Mouse (Mus musculus): ENCODE results near the gene Actrt2. TPM values are rescaled to one million over a fixed set of nuclear protein-coding genes. Genes with fewer than 3 reads are reported as not detected.

Actrt2 gene
- polyA plus RNA-seq, 1 experiment from 2014 or later = not detected

DNA sequence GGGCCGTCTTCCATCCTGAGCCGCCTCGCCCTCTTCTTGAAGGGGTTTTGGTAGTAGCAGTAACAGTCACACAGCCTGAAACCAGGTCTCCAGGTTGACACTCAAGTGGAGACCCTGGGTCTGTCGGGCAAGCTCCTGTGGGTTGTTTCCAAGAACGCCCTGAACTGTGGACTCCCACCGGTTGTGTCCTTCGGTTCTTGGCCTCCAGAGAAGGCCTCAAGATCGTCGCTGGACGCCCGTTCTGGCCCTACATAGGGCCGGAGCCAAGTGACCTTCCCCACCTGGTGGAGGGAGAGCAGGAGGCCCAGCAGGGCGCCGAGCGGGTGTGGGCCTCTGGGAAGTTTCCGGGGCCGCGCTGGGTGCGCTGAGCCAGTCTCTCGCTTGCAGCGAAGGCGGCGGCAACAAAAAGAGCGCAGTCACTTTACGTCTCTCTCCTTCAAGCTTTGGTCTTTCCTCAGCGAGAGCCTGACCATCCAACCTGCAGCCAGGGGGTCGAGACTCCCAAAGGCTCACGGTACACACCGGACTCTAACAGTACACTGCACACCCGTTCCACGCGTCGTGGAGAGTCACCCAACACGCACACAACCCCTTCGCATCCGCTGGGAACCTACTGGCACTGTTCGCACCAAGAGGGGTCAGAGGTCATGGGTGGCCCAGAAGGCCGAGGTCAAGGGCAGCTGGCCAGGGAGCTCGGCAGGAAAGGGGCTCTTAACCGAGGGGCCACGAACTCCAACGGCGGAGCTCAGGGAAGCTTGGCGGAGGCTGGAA lies 33.0 kb downstream of the Actrt2 start:
- Histone ChIP-seq H3K9ac (replicated peaks; ENCODE audit: low read length) (peak overlapping the region; percentile 94), H3K27me3 (ENCODE audit: control insufficient read depth, insufficient read depth, low read length) (peaks cover 27% of the 10 kb centered on the region), H3K27ac (replicated peaks; ENCODE audit: low read depth, low read length) (peak overlapping the region; percentile 97), H3K4me1 (ENCODE audit: control insufficient read depth, insufficient read depth, low read length) (peaks cover 8% of the 10 kb centered on the region), H3K4me3 (ENCODE audit: low read depth, low read length) (peak overlapping the region; percentile 79), H3K36me3 (replicated peaks; ENCODE audit: control insufficient read depth, insufficient read depth, low read depth, low read length) (no peaks in the 10 kb centered on the region), H3K9me3 (replicated peaks; ENCODE audit: control insufficient read depth, low read length) (no peaks in the 10 kb centered on the region), H3K4me2 (ENCODE audit: low read depth, low read length) (peak overlapping the region; percentile 96)
- DNase-seq (ENCODE audit: low spot score) (no peak), ATAC-seq (replicated peaks; ENCODE audit: insufficient number of reproducible peaks, low FRiP score, low TSS enrichment, low read depth) (no peak)
- WGBS = 6% methylated on average over 44 of the region's 44 CpGs

DNA sequence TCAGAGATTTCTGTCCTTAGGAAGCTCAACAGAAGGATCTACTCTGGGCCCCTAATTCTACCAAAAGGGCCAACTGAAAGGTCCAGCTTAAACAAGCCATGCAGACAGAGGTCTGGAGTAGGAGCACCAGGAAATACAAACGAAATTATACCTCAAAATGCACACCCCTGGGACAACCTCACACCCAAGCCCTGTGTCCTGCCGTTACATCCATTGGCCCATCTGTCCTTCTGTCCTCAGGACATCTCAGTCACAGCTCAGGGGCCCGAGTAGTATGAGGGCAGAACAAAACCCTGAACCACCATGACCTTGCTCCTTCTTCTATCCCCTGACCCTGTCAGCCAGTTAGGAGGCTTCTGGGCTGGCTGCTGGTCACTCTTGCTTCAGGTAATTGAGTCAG lies 33.7 kb downstream of the Actrt2 start:
- no peak for DNase-seq (ENCODE audit: low spot score)
- Histone ChIP-seq H3K4me1 (ENCODE audit: control insufficient read depth, insufficient read depth, low read length) (peaks cover 8% of the 10 kb centered on the region), H3K36me3 (replicated peaks; ENCODE audit: control insufficient read depth, insufficient read depth, low read depth, low read length) (no peaks in the 10 kb centered on the region), H3K9me3 (replicated peaks; ENCODE audit: control insufficient read depth, low read length) (no peaks in the 10 kb centered on the region), H3K9ac (replicated peaks; ENCODE audit: low read length) (peak overlapping the region; percentile 94), H3K4me2 (ENCODE audit: low read depth, low read length) (peak overlapping the region; percentile 96), H3K27me3 (ENCODE audit: control insufficient read depth, insufficient read depth, low read length) (peaks cover 21% of the 10 kb centered on the region), H3K27ac (replicated peaks; ENCODE audit: low read depth, low read length) (no peak overlapping the region), H3K4me3 (ENCODE audit: low read depth, low read length) (peak overlapping the region; percentile 79)
- ATAC-seq (replicated peaks; ENCODE audit: insufficient number of reproducible peaks, low FRiP score, low TSS enrichment, low read depth) = no peak
- WGBS = 30% methylated on average over 3 of the region's 3 CpGs

DNA sequence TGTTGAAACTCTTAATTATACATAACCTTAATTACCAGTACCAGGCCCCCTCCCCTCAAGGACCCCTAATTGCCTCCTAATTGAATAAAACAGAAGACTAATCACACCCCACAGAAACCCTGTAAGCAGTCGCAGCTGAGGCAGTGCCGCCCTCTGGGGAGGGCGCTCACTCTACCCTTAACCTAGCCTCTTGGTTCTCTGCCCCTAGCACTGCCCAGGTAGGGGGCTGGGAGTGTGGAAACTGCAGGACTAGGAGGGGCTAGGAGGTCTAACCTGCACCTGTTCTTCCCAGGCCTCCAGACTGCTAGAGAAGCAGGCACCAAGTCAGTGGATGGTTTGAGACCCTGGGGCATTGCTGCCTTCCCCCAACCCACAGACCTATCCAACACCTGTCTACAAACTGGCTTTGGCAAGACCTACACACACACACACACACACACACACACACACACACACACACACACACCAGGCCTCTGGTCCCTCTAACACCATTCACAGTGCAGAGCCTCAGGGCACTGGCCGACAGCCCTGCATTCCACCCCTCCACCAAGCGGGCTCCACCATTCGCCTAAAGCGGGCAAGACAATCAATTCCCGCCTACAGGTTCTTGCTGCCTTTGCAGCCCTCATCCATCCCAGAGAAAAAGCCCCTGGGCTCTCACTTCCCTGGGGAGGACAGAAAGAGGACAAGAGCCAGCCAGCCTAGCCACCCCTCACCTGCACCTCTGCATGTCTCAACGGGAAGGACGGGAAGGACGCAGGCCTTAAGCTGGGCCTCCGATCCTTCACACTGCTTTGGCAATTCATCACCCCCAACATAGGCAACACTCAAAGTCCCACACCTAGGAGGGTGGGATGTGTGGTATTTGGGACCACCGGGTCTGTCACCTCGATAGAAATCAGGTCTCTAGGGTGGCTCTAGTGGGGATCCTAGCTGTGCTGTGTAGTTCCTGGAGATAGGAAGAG lies 34.6 kb downstream of the Actrt2 start:
- Histone ChIP-seq H3K27ac (replicated peaks; ENCODE audit: low read depth, low read length) (0 out of 2 replicates have a peak overlapping the region, but pooled peaks have one; percentile 24), H3K4me3 (ENCODE audit: low read depth, low read length) (peak overlapping the region; percentile 79), H3K9ac (replicated peaks; ENCODE audit: low read length) (peak overlapping the region; percentile 94), H3K36me3 (replicated peaks; ENCODE audit: control insufficient read depth, insufficient read depth, low read depth, low read length) (no peaks in the 10 kb centered on the region), H3K4me1 (ENCODE audit: control insufficient read depth, insufficient read depth, low read length) (peaks cover 8% of the 10 kb centered on the region), H3K4me2 (ENCODE audit: low read depth, low read length) (peak overlapping the region; percentile 96), H3K27me3 (ENCODE audit: control insufficient read depth, insufficient read depth, low read length) (peaks cover 14% of the 10 kb centered on the region), H3K9me3 (replicated peaks; ENCODE audit: control insufficient read depth, low read length) (no peaks in the 10 kb centered on the region)
- WGBS = 23% methylated on average over 14 of the region's 14 CpGs
- ATAC-seq (replicated peaks; ENCODE audit: insufficient number of reproducible peaks, low FRiP score, low TSS enrichment, low read depth) = no peak
- no peak for DNase-seq (ENCODE audit: low spot score)

DNA sequence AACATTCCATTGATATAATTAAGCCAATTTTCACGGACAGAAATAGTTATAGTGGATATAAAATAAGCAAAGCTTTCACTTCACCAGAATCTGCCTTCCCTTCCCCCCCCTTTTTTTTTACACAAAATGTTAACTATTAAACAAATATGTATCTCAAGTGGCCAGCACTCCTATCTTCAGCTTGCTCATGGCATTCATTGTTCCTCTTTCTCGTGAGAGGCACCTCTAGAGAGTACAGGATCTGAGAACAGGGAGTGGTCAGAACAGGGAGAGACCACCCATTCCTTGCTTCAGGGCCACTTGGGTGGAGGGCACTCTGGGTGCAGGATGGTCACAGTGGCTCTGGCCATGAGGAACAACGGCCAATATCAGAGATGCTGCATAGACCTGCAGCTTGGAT lies 36.9 kb downstream of the Actrt2 start:
- peaks cover 7% of the 10 kb centered on the region; the same call in 1 of the 2 replicates for H3K27me3 ChIP-seq (ENCODE audit: control insufficient read depth, insufficient read depth, low read length)
- ATAC-seq (replicated peaks; ENCODE audit: insufficient number of reproducible peaks, low FRiP score, low TSS enrichment, low read depth) = no peak
- H3K4me1 ChIP-seq (ENCODE audit: control insufficient read depth, insufficient read depth, low read length) = peaks cover 6% of the 10 kb centered on the region
- no peaks in the 10 kb centered on the region for H3K36me3 ChIP-seq (replicated peaks; ENCODE audit: control insufficient read depth, insufficient read depth, low read depth, low read length)
- no peak overlapping the region for H3K4me3 ChIP-seq (ENCODE audit: low read depth, low read length)
- no peak overlapping the region for H3K9ac ChIP-seq (replicated peaks; ENCODE audit: low read length)
- H3K4me2 ChIP-seq (ENCODE audit: low read depth, low read length) = peak overlapping the region; percentile 21
- DNase-seq (ENCODE audit: low spot score) = no peak
- WGBS = 54% methylated on average over 3 of the region's 3 CpGs
- no peaks in the 10 kb centered on the region for H3K9me3 ChIP-seq (replicated peaks; ENCODE audit: control insufficient read depth, low read length)
- H3K27ac ChIP-seq (replicated peaks; ENCODE audit: low read depth, low read length) = no peak overlapping the region

DNA sequence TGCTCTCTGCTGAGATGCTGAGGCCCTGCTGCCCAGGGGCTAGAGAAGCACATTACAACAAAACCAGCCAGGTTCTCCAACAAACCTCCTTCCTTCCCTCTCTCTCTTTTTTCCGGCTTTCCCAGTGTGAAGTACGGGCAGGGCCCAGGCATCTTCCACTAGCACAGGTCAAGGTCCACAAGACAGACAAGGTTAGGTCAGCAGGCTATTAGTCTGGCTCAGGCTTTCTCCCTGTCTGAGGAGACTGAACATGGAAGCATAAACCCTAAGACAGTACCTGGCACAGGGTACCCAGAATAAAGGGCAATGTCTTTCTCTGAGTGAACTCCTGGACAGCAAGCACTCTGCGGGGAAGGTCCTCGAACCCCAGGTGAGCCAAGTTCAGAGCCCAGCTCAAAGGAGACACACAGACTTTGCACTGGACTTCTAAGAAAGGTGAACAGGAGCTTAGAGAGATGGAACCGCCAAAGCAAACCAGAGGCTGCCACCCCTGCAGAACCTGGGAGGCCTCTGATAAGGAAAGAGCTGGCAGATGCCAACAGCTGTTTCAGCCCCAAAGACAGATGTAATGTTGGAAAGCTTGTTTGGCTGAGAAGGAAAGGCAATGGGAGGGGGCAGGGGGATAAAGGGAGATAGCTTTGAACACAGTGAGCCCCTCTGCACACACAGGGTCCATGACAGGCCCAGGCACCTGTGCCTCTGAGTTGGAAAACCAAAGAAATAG lies 40.1 kb downstream of the Actrt2 start:
- DNase-seq (ENCODE audit: low spot score) (no peak), ATAC-seq (replicated peaks; ENCODE audit: insufficient number of reproducible peaks, low FRiP score, low TSS enrichment, low read depth) (no peak)
- no peak overlapping the region for H3K4me2 ChIP-seq (ENCODE audit: low read depth, low read length)
- no peaks in the 10 kb centered on the region; the same call in 1 of the 2 replicates for H3K27me3 ChIP-seq (ENCODE audit: control insufficient read depth, insufficient read depth, low read length)
- 76% methylated on average over 5 of the region's 5 CpGs for WGBS
- H3K9ac ChIP-seq (replicated peaks; ENCODE audit: low read length) = no peak overlapping the region
- H3K27ac ChIP-seq (replicated peaks; ENCODE audit: low read depth, low read length) = no peak overlapping the region
- H3K36me3 ChIP-seq (replicated peaks; ENCODE audit: control insufficient read depth, insufficient read depth, low read depth, low read length) = no peaks in the 10 kb centered on the region
- H3K9me3 ChIP-seq (replicated peaks; ENCODE audit: control insufficient read depth, low read length) = no peaks in the 10 kb centered on the region
- H3K4me1 ChIP-seq (ENCODE audit: control insufficient read depth, insufficient read depth, low read length) = peaks cover 2% of the 10 kb centered on the region
- H3K4me3 ChIP-seq (ENCODE audit: low read depth, low read length) = no peak overlapping the region

DNA sequence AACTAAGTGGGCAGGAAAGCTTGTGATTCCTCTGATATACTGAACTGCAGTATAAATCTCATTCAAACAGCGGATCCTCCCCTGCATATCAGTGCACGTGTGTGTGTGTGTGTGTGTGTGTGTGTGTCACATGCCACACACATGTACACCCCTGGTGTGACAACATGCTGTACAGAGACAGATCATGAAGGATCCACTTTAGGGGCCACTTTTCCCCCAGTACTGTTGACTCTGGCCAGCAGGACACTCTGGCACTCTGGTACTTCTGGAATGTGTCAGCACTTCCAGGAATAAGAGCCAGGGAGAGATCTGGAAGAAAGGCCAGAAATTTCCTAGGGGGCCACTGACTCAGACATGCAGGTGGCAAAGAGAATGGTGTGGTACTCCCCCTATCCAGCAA lies 41.4 kb downstream of the Actrt2 start:
- peaks cover 6% of the 10 kb centered on the region for H3K4me1 ChIP-seq (ENCODE audit: control insufficient read depth, insufficient read depth, low read length)
- no peaks in the 10 kb centered on the region; the same call in 1 of the 2 replicates for H3K27me3 ChIP-seq (ENCODE audit: control insufficient read depth, insufficient read depth, low read length)
- no peaks in the 10 kb centered on the region for H3K36me3 ChIP-seq (replicated peaks; ENCODE audit: control insufficient read depth, insufficient read depth, low read depth, low read length)
- H3K4me2 ChIP-seq (ENCODE audit: low read depth, low read length) = no peak overlapping the region
- H3K9ac ChIP-seq (replicated peaks; ENCODE audit: low read length) = no peak overlapping the region
- ATAC-seq (replicated peaks; ENCODE audit: insufficient number of reproducible peaks, low FRiP score, low TSS enrichment, low read depth) = no peak
- no peak overlapping the region for H3K4me3 ChIP-seq (ENCODE audit: low read depth, low read length)
- DNase-seq (ENCODE audit: low spot score) = no peak
- no peak overlapping the region for H3K27ac ChIP-seq (replicated peaks; ENCODE audit: low read depth, low read length)
- H3K9me3 ChIP-seq (replicated peaks; ENCODE audit: control insufficient read depth, low read length) = no peaks in the 10 kb centered on the region
- WGBS = 89% methylated on average over 2 of the region's 2 CpGs

DNA sequence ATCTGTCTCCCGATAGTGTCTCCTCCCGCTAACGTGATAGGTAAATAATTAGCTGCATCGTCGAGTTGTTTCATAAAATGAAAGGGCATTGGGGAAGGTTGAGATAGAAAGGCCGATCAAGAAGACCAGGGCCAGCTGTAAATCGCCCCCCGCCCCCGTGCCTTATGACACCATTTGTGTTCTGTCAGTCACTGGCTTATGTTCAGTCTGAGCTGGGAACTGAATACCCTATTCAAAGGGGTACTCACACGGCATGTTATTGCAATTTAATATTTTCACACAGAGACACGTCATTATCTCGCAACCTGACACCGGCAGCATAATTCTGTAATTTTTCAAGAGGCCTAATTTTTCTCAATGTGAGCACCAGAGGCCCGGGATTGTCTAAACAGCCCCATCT lies 42.0 kb downstream of the Actrt2 start:
- H3K27ac ChIP-seq (replicated peaks; ENCODE audit: low read depth, low read length) = no peak overlapping the region
- peaks cover 6% of the 10 kb centered on the region for H3K4me1 ChIP-seq (ENCODE audit: control insufficient read depth, insufficient read depth, low read length)
- no peak overlapping the region for H3K4me3 ChIP-seq (ENCODE audit: low read depth, low read length)
- no peak for DNase-seq (ENCODE audit: low spot score)
- no peaks in the 10 kb centered on the region for H3K27me3 ChIP-seq (ENCODE audit: control insufficient read depth, insufficient read depth, low read length)
- 53% methylated on average over 14 of the region's 14 CpGs for whole genome bisulfite sequencing
- H3K36me3 ChIP-seq (replicated peaks; ENCODE audit: control insufficient read depth, insufficient read depth, low read depth, low read length) = no peaks in the 10 kb centered on the region
- no peak overlapping the region for H3K9ac ChIP-seq (replicated peaks; ENCODE audit: low read length)
- H3K9me3 ChIP-seq (replicated peaks; ENCODE audit: control insufficient read depth, low read length) = no peaks in the 10 kb centered on the region
- no peak for ATAC-seq (replicated peaks; ENCODE audit: insufficient number of reproducible peaks, low FRiP score, low TSS enrichment, low read depth)
- H3K4me2 ChIP-seq (ENCODE audit: low read depth, low read length) = no peak overlapping the region

Data from embryonic facial prominence, embryonic 11.5 days (tissue).